Mouse (Mus musculus) neural tube, embryonic 14.5 days (tissue): ENCODE data around the gene L2hgdh. TPM values are rescaled to one million over a fixed set of nuclear protein-coding genes. Genes with fewer than 3 reads are reported as not detected.

Source experiments
- ATAC-seq: fragments of 200-750 bp; cut with Nextera tagmentation; 2 replicates; pipeline ENCODE4 v1.8.0; 2017; ENCODE audit warnings: low read depth, mild to moderate bottlenecking, moderate TSS enrichment, moderate library complexity
- H3K27ac ChIP-seq: fragments of 300-500 bp; sonication (generic); 2 replicates; pipeline ENCODE4 v1.5.1; 2014; ENCODE audit warnings: low read depth, mild to moderate bottlenecking, control low read depth, low read length, moderate library complexity, mixed read lengths
- H3K27me3 ChIP-seq: fragments of 300-500 bp; sonication (generic); 2 replicates; pipeline ENCODE4 v1.6.1; 2014; ENCODE audit warnings: low read length; ENCODE audit not compliant: control insufficient read depth, insufficient read depth
- H3K36me3 ChIP-seq: fragments of 300-500 bp; sonication (generic); 2 replicates; pipeline ENCODE4 v1.6.1; 2014; ENCODE audit warnings: low read length, mixed read lengths; ENCODE audit not compliant: control insufficient read depth, insufficient read depth
- H3K4me1 ChIP-seq: fragments of 300-500 bp; sonication (generic); 2 replicates; pipeline ENCODE4 v1.6.1; 2014; ENCODE audit warnings: low read length; ENCODE audit not compliant: control insufficient read depth, insufficient read depth
- H3K4me2 ChIP-seq: fragments of 300-500 bp; sonication (generic); 2 replicates; pipeline ENCODE4 v1.6.1; 2014; ENCODE audit warnings: mild to moderate bottlenecking, low read depth, low read length, control low read depth
- H3K4me3 ChIP-seq: fragments of 300-500 bp; sonication (generic); 2 replicates; pipeline ENCODE4 v1.5.1; 2014; ENCODE audit warnings: low read depth, low read length, control low read depth, mixed read lengths
- H3K9ac ChIP-seq: fragments of 300-500 bp; sonication (generic); replicated peaks from 2 replicates; pipeline ENCODE4 v1.6.1; 2014; ENCODE audit warnings: low read depth, mild to moderate bottlenecking, control low read depth, low read length, mixed read lengths
- H3K9me3 ChIP-seq: fragments of 300-500 bp; sonication (generic); 2 replicates; pipeline ENCODE4 v1.6.1; 2016; ENCODE audit warnings: low read length; ENCODE audit not compliant: control insufficient read depth
- WGBS: fragments of 180-500 bp; shearing (Covaris S2); extraction: QIAGEN DNeasy Blood & Tissue Kit; methylation state at CpG from one replicate; pipeline ENCODE4 v1.1.7; 2014; 5-methylcytosine and 5-hydroxymethylcytosine counted together
- polyA plus RNA-seq: library from polyadenylated mRNA; unstranded; fragments of >200 nt; fragmentation: Nextera tagmentation; extraction: Ambion mirVana; gene quantifications from 2 replicates; pipeline ENCODE4 v1.2.1, GENCODE M21; 2014

L2hgdh gene
- polyA plus RNA-seq, 1 experiment from 2014 or later: 11.4 TPM

DNA sequence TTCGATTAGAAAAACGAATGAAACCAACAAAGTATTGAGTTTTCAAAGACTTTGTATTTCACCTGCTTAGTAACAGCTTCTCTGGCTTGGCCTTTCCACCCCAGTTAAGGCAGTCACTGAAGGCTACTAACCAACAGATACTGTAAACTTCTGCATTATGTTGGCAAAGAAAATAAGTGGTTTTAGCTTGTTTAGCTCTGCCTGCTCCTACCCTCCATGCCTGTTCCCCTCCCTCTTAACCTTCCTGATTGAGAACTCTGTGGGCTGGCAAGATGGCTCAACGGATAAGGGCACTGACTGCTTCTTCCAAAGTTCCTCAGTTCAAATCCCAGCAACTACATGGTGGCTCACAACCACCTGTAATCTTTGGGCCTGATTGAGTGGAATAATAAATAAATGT is 9.2 kb upstream of the L2hgdh start:
- WGBS: 87% methylated on average over 3 of the region's 3 CpGs

DNA sequence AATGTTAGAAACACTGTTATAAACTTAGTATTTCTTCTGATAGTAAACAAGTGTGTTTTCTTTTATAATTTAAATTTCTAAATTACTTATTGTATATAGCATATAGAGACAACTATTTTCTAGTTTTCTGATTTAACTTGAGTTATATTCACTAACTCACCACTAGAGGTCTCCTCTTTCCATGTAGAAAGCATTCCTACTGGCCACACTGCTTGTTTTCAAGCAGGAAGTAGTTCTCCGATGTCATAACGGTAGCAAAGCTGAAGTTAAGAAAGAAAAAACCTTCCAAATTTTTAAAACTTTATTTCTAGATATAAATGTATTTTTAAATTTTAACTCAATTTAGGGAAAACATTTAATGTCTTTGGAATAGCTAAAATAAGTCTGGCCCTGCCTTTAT is 8.8 kb upstream of the L2hgdh start:
- Histone ChIP-seq H3K9me3 (no peaks in the 10 kb centered on the region), H3K27ac (no peak overlapping the region), H3K4me3 (no peak overlapping the region), H3K27me3 (no peaks in the 10 kb centered on the region), H3K4me2 (no peak overlapping the region), H3K4me1 (no peaks in the 10 kb centered on the region), H3K9ac (no peak overlapping the region), H3K36me3 (no peaks in the 10 kb centered on the region)
- no peak for ATAC-seq
- WGBS: 14% methylated on average over 2 of the region's 2 CpGs

More for the DNA sequence above, 9.2 kb upstream of the L2hgdh start:
- no peak overlapping the region for H3K4me2 ChIP-seq
- H3K27me3 ChIP-seq: no peaks in the 10 kb centered on the region
- H3K36me3 ChIP-seq: no peaks in the 10 kb centered on the region
- H3K4me1 ChIP-seq: no peaks in the 10 kb centered on the region
- H3K9me3 ChIP-seq: no peaks in the 10 kb centered on the region
- H3K9ac ChIP-seq: no peak overlapping the region
- no peak overlapping the region for H3K27ac ChIP-seq
- no peak overlapping the region for H3K4me3 ChIP-seq
- no peak for ATAC-seq

DNA sequence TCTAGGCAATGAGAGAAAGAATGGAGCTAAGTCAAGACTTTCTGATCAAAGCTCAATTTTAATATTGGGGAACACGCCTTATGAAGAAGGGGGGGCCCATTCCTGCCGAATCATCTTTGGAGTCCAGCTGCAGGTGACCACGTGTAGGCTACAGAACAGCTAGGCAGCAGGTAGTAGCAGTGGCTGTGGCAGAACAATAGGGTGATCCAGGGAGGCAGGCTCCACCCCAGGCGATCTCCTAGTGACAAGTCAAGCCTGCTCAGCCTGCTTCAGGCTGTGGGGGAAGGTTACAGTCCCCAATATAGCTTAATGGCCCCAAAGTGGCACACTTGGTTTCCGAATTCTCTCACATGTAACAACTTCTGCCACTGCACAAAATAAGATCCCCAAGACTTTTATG is 7.5 kb upstream of the L2hgdh start:
- no peak overlapping the region for H3K4me3 ChIP-seq
- H3K9me3 ChIP-seq: no peaks in the 10 kb centered on the region
- no peak overlapping the region for H3K27ac ChIP-seq
- no peak overlapping the region for H3K9ac ChIP-seq
- no peaks in the 10 kb centered on the region for H3K36me3 ChIP-seq
- no peaks in the 10 kb centered on the region for H3K27me3 ChIP-seq
- no peaks in the 10 kb centered on the region for H3K4me1 ChIP-seq
- no peak overlapping the region for H3K4me2 ChIP-seq
- 38% methylated on average over 5 of the region's 5 CpGs for WGBS
- ATAC-seq: no peak

DNA sequence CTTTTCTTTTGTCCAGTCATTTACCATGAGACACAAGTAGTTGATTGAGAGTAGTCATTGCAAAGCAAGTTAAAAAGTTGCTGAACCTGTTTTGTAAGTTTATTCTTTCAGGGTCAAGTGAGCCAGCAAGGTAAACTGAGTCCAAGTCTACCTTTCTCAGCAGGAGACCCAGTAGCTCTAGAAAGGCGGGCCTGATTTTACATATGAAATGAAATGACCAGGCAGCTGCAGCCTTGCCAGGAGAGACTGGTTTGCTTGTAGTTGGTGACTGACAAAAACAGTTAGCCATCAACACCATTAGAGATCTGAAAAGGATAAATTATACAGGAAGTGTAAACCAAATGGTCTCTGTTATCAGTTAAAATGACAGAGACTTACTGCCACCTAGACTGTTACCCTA is 5.6 kb upstream of the L2hgdh start:
- H3K27me3 ChIP-seq: no peaks in the 10 kb centered on the region
- H3K9ac ChIP-seq: no peak overlapping the region
- H3K36me3 ChIP-seq: no peaks in the 10 kb centered on the region
- no peak overlapping the region for H3K4me2 ChIP-seq
- no peak for ATAC-seq
- peaks cover 6% of the 10 kb centered on the region; the same call in 1 of the 2 replicates for H3K4me1 ChIP-seq
- H3K9me3 ChIP-seq: no peaks in the 10 kb centered on the region
- no peak overlapping the region for H3K27ac ChIP-seq
- no peak overlapping the region for H3K4me3 ChIP-seq
- WGBS: 59% methylated on average over 1 of the region's 1 CpGs

DNA sequence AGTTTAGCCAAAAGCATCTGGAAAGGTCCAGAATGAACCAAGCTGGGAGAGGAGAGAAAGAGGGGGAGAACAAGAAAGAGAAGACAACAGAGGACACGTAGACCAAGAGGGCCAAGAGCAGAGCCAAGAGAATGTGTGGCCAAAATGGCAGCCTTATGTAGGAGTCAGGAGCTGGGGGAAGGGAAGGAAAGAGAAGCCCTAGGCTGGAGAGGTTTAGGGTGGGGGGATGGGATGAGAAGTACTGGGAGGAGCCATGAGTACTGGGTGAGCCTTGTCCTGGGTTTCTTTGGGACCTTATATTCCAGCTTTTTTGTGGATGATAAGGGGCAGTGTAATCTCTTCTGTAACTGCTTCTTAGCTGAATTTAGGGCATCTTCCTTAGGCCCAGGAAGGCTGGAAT is 4.6 kb upstream of the L2hgdh start:
- no peak for ATAC-seq
- Histone ChIP-seq H3K36me3 (no peaks in the 10 kb centered on the region), H3K4me1 (peaks cover 7% of the 10 kb centered on the region; the same call in 1 of the 2 replicates), H3K4me3 (no peak overlapping the region), H3K9me3 (no peaks in the 10 kb centered on the region), H3K27me3 (no peaks in the 10 kb centered on the region), H3K4me2 (no peak overlapping the region), H3K27ac (no peak overlapping the region), H3K9ac (no peak overlapping the region)
- WGBS: 89% methylated on average over 1 of the region's 1 CpGs

DNA sequence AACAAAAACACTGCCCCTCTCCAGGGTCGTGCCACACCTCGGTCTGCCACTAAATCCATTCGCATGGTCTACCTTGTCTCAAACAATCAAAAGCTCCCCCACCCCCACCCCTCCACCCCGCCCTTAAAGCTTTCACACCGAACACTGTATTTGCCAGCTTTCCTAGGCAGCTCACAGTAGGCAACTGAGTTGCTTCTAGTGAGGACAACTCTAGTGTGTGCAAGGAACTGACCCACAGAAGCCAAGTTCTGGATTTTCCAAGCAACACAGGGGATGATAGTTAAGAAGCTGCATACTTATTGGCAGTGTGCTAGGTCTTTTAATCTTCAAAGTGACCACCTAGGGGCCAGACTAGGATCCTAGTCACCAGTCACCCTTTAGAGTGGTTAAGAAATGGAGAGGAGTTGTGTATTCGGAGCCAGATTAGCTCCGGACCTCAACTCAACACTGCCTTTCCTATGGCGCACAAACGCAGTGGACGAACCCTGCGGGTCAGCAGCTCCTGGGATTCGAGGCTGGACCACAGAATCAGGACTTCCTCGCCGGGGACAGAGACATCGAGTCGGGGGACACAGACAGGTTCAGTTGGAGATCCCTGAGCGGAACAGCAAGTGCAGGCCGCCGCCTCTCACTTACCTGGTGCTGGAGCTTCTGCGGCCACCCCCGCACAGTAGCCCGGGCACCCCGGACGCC is 509 bp downstream of the L2hgdh start:
- no peak overlapping the region for H3K27ac ChIP-seq
- H3K4me1 ChIP-seq: peaks cover 7% of the 10 kb centered on the region; the same call in 1 of the 2 replicates
- WGBS: 3% methylated on average over 24 of the region's 24 CpGs
- peak; percentile 12 for ATAC-seq
- H3K27me3 ChIP-seq: no peaks in the 10 kb centered on the region
- H3K36me3 ChIP-seq: no peaks in the 10 kb centered on the region
- peak overlapping the region; percentile 72 for H3K4me2 ChIP-seq
- peak overlapping the region; percentile 78 for H3K4me3 ChIP-seq
- H3K9ac ChIP-seq: peak overlapping the region; percentile 65
- no peaks in the 10 kb centered on the region for H3K9me3 ChIP-seq

DNA sequence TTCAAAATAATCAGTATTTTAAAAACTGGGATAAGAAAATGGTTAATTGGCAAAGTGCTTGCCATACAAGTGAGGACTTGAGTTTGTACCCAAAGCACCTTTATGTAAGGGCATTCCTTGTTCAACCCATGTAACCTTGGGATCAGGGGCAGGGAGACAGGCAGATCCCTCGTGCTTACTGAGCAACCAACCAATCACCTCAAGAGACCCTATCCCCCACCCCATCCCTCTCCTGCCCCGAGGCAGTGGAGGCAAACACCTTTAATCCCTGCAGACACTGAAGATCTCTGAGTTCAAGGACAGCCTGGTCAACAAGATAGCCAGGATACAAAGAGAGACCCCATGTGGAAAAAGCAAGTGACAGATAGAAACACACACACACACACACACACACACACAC is 1.3 kb downstream of the L2hgdh start:
- peak overlapping the region; percentile 72; the same call in 1 of the 2 replicates for H3K4me2 ChIP-seq
- ATAC-seq: no peak
- H3K9ac ChIP-seq: no peak overlapping the region
- no peak overlapping the region for H3K4me3 ChIP-seq
- H3K9me3 ChIP-seq: no peaks in the 10 kb centered on the region
- 75% methylated on average over 2 of the region's 2 CpGs for WGBS
- no peaks in the 10 kb centered on the region for H3K27me3 ChIP-seq
- H3K27ac ChIP-seq: no peak overlapping the region
- no peaks in the 10 kb centered on the region for H3K36me3 ChIP-seq
- peaks cover 7% of the 10 kb centered on the region; the same call in 1 of the 2 replicates for H3K4me1 ChIP-seq

DNA sequence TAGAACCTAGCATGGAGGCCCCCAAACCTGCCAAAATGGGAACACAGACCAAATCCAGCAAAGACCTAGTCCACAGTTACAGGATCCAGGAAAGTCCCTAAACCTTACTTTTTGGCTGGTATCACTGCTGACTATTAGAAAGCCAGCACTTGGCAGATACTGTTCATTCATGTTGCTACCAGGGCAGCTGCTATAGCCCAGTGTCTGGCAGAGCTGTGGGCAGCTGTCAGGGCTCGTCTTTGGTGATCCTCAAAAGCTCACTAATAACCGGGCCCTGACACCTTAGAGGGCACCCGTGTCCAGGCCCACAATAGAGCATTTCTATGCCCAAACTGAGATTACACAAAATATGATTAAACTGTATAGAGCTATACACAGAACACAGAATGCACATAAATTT is 1.8 kb downstream of the L2hgdh start:
- H3K9ac ChIP-seq: no peak overlapping the region
- no peaks in the 10 kb centered on the region for H3K27me3 ChIP-seq
- no peaks in the 10 kb centered on the region for H3K36me3 ChIP-seq
- peaks cover 7% of the 10 kb centered on the region; the same call in 1 of the 2 replicates for H3K4me1 ChIP-seq
- no peaks in the 10 kb centered on the region for H3K9me3 ChIP-seq
- ATAC-seq: no peak
- H3K27ac ChIP-seq: no peak overlapping the region
- 92% methylated on average over 3 of the region's 3 CpGs for WGBS
- no peak overlapping the region for H3K4me2 ChIP-seq
- H3K4me3 ChIP-seq: no peak overlapping the region

DNA sequence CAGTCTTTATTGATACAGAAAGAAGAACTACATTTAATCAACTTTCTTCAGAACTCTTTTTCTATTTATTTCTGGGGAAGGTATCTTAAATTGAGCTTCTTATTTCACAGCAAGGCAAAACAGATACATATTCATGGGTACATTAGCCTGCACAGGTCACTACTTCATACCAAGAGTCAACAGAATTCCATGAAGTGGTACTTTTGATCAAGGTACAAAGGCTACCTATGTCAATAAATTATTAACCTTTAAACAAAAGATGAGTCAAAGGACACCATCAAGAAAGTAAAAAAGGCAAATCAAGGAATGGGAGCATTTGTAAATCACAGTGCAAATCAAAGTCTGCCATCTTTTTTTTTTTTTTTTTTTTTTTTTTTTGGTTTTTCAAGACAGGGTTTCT is 11.0 kb downstream of the L2hgdh start:
- no peak for ATAC-seq
- no peaks in the 10 kb centered on the region for H3K36me3 ChIP-seq
- H3K9ac ChIP-seq: no peak overlapping the region
- H3K4me3 ChIP-seq: no peak overlapping the region
- H3K27ac ChIP-seq: no peak overlapping the region
- H3K4me1 ChIP-seq: no peaks in the 10 kb centered on the region
- no peaks in the 10 kb centered on the region; the same call in 1 of the 2 replicates for H3K9me3 ChIP-seq
- H3K4me2 ChIP-seq: no peak overlapping the region
- no peaks in the 10 kb centered on the region for H3K27me3 ChIP-seq
